Mouse (Mus musculus) hindbrain, embryonic 10.5 days (tissue): ENCODE results near the gene C130032M10Rik. TPM values are rescaled to one million over a fixed set of nuclear protein-coding genes. Genes with fewer than 3 reads are reported as not detected.

Experiments used
- DNase-seq: peaks from one replicate; pipeline ENCODE4 v3.0.0-alpha.2; 2017; ENCODE audit warnings: low spot score
- H3K27ac ChIP-seq: fragments of 300-500 bp; sonication (generic); 2 replicates; pipeline ENCODE4 v1.5.1; 2016; ENCODE audit warnings: mild to moderate bottlenecking, moderate library complexity
- H3K27me3 ChIP-seq: fragments of 300-500 bp; sonication (generic); 2 replicates; pipeline ENCODE4 v1.6.1; 2016; ENCODE audit warnings: mild to moderate bottlenecking; ENCODE audit not compliant: poor library complexity, insufficient read depth, severe bottlenecking
- H3K36me3 ChIP-seq: fragments of 300-500 bp; sonication (generic); 2 replicates; pipeline ENCODE4 v1.6.1; 2016; ENCODE audit warnings: mild to moderate bottlenecking, moderate library complexity
- H3K4me1 ChIP-seq: fragments of 300-500 bp; sonication (generic); replicated peaks from 2 replicates; pipeline ENCODE4 v1.6.1; 2016; ENCODE audit warnings: mild to moderate bottlenecking
- H3K4me3 ChIP-seq: fragments of 300-500 bp; sonication (generic); 2 replicates; pipeline ENCODE4 v1.5.1; 2016; ENCODE audit warnings: mild to moderate bottlenecking, moderate library complexity
- H3K9me3 ChIP-seq: fragments of 300-500 bp; sonication (generic); 2 replicates; pipeline ENCODE4 v1.6.1; 2016; ENCODE audit warnings: mild to moderate bottlenecking, moderate library complexity
- WGBS: fragments of 180-500 bp; shearing (Covaris S2); methylation state at CpG from one replicate; pipeline ENCODE4 v1.1.7; 2016; 5-methylcytosine and 5-hydroxymethylcytosine counted together
- polyA plus RNA-seq: library from polyadenylated mRNA; unstranded; fragments of >200 nt; fragmentation: Nextera tagmentation; extraction: Ambion mirVana; gene quantifications from 2 replicates; pipeline ENCODE4 v1.2.1, GENCODE M21; 2016

C130032M10Rik gene
- polyA plus RNA-seq, 1 experiment from 2014 or later = 0.38 TPM

- under 1% methylated on average over 36 of the region's 36 CpGs for WGBS
- no peak for DNase-seq
Measured at GRCm38 (mm10) chr9:114560771-114561670, 45.5 kb downstream of the C130032M10Rik start.

GRCm38 (mm10) chr9:114561671-114561971 lies 46.1 kb downstream of the C130032M10Rik start:
- WGBS = 0% methylated on average over 12 of the region's 12 CpGs
- no peaks in the 10 kb centered on the region for H3K9me3 ChIP-seq
- no peaks in the 10 kb centered on the region for H3K27me3 ChIP-seq
- peak; percentile 58 for DNase-seq
- H3K4me1 ChIP-seq = peaks cover 62% of the 10 kb centered on the region
- H3K36me3 ChIP-seq = 0 out of 2 replicates have a peak, but pooled peaks cover 3% of the 10 kb centered on the region
- peak overlapping the region; percentile 95 for H3K4me3 ChIP-seq
- H3K27ac ChIP-seq = peak overlapping the region; percentile 100

More at GRCm38 (mm10) chr9:114560771-114561670, 45.5 kb downstream of the C130032M10Rik start:
- H3K9me3 ChIP-seq = no peaks in the 10 kb centered on the region
- H3K27ac ChIP-seq = peak overlapping the region; percentile 100
- H3K4me3 ChIP-seq = peak overlapping the region; percentile 95
- no peaks in the 10 kb centered on the region for H3K27me3 ChIP-seq
- peaks cover 68% of the 10 kb centered on the region for H3K4me1 ChIP-seq
- 0 out of 2 replicates have a peak, but pooled peaks cover 3% of the 10 kb centered on the region for H3K36me3 ChIP-seq

GRCm38 (mm10) chr9:114562031-114562918 lies 46.8 kb downstream of the C130032M10Rik start:
- WGBS = 2% methylated on average over 101 of the region's 101 CpGs
- Histone ChIP-seq H3K36me3 (0 out of 2 replicates have a peak, but pooled peaks cover 3% of the 10 kb centered on the region), H3K4me1 (peaks cover 56% of the 10 kb centered on the region), H3K27me3 (no peaks in the 10 kb centered on the region), H3K27ac (peak overlapping the region; percentile 100), H3K9me3 (0 out of 2 replicates have a peak, but pooled peaks cover under 1% of the 10 kb centered on the region), H3K4me3 (peak overlapping the region; percentile 95)
- DNase-seq = peak; percentile 55

GRCm38 (mm10) chr9:114562919-114563751 lies 47.6 kb downstream of the C130032M10Rik start:
- peak overlapping the region; percentile 100 for H3K27ac ChIP-seq
- H3K36me3 ChIP-seq = 0 out of 2 replicates have a peak, but pooled peaks cover 3% of the 10 kb centered on the region
- WGBS = under 1% methylated on average over 119 of the region's 122 CpGs
- peaks cover 47% of the 10 kb centered on the region for H3K4me1 ChIP-seq
- 0 out of 2 replicates have a peak, but pooled peaks cover 3% of the 10 kb centered on the region for H3K9me3 ChIP-seq
- peak overlapping the region; percentile 95 for H3K4me3 ChIP-seq
- no peaks in the 10 kb centered on the region for H3K27me3 ChIP-seq
- DNase-seq = peak; percentile 68

- H3K4me3 ChIP-seq = peak within 1 kb of the TSS; percentile 95
- under 1% methylated on average over 91 of the region's 91 CpGs for WGBS
- no peaks in the 10 kb centered on the region for H3K27me3 ChIP-seq
- H3K9me3 ChIP-seq = 0 out of 2 replicates have a peak, but pooled peaks cover 3% of the 10 kb centered on the region
- peak; percentile 93 for DNase-seq
- H3K36me3 ChIP-seq = no peaks in the 10 kb centered on the region
- peak within 1 kb of the TSS; percentile 100 for H3K27ac ChIP-seq
- peaks cover 39% of the 10 kb centered on the region for H3K4me1 ChIP-seq
Measured at GRCm38 (mm10) chr9:114563761-114564606, 48.5 kb downstream of the C130032M10Rik start, which contains the start of gene Trim71. Trim71 (minus strand) TSS chr9:114564369.

- H3K36me3 ChIP-seq = no peaks in the 10 kb centered on the region
- H3K27me3 ChIP-seq = no peaks in the 10 kb centered on the region
- H3K4me1 ChIP-seq = peaks cover 32% of the 10 kb centered on the region
- DNase-seq = peak; percentile 66
- H3K4me3 ChIP-seq = peak overlapping the region; percentile 95
- H3K9me3 ChIP-seq = 0 out of 2 replicates have a peak, but pooled peaks cover 3% of the 10 kb centered on the region
- WGBS = under 1% methylated on average over 10 of the region's 10 CpGs
- peak overlapping the region; percentile 100 for H3K27ac ChIP-seq
Measured at GRCm38 (mm10) chr9:114564667-114565066, 49.2 kb downstream of the C130032M10Rik start.

Other genes with a start within 250 kb of the C130032M10Rik start
- not detected in 2 replicates for gene Bcl2a1c, start 185.6 kb upstream of the C130032M10Rik start, polyA plus RNA-seq
- gene Crtap, start 125.0 kb upstream of the C130032M10Rik start, polyA plus RNA-seq = 42.3 and 52.1 TPM in 2 replicates
- 22.4 and 23.1 TPM in 2 replicates for gene Glb1, start 114.6 kb upstream of the C130032M10Rik start, polyA plus RNA-seq
- 9.9 and 12.3 TPM in 2 replicates for gene Tmppe, start 114.6 kb upstream of the C130032M10Rik start, polyA plus RNA-seq
- gene Ccr4, start 10.8 kb upstream of the C130032M10Rik start, polyA plus RNA-seq = 0.07 TPM in 1 of 2 replicates, not detected in the other
- 3.8 and 8.3 TPM in 2 replicates for gene Trim71, start 48.7 kb downstream of the C130032M10Rik start, polyA plus RNA-seq
- gene Cnot10, start 124.5 kb downstream of the C130032M10Rik start, polyA plus RNA-seq = 67.4 and 68.7 TPM in 2 replicates
- gene Dync1li1, start 173.1 kb downstream of the C130032M10Rik start, polyA plus RNA-seq = 99.8 and 122 TPM in 2 replicates
- 23.8 and 30.0 TPM in 2 replicates for gene Cmtm6, start 215.4 kb downstream of the C130032M10Rik start, polyA plus RNA-seq